Mouse (Mus musculus): Measurements from ENCODE around the gene Tssk3. TPM values are rescaled to one million over a fixed set of nuclear protein-coding genes. Genes with fewer than 3 reads are reported as not detected.
"Not testable (repeated sequence)": the region's sequence is repeated elsewhere in the genome, so short reads cannot be mapped to it uniquely, and the experiment has no call there.

Tssk3 gene
- total RNA-seq (2014; rRNA removed) (0.24 and 0.46 TPM in 2 replicates), polyA plus RNA-seq (2015; fragmentation: Nextera tagmentation; extraction: Ambion mirVana) (0.62 and 0.98 TPM in 2 replicates)

GRCm38 (mm10) chr4:129490972-129491880 is at the start of gene Tssk3, which contains the start of gene Fam229a:
Gene Tssk3 (minus strand): TSS chr4:129491022.
Gene Fam229a (plus strand): TSS chr4:129491190.
- WGBS, result 4% methylated on average over 70 of the region's 70 CpGs
- Histone ChIP-seq H3K4me2 (ENCODE audit: low read depth) (peak within 1 kb of the TSS; percentile 57), H3K27ac (ENCODE audit: low read depth, low read length) (no peak within 1 kb of the TSS), H3K9ac (peak within 1 kb of the TSS; percentile 36), H3K9me3 (ENCODE audit: low read length) (no peaks in the 10 kb centered on the region), H3K36me3 (ENCODE audit: insufficient read depth) (peaks cover 30% of the 10 kb centered on the region), H3K4me3 (ENCODE audit: low read depth, low read length) (peak within 1 kb of the TSS; percentile 30), H3K4me1 (ENCODE audit: insufficient read depth) (peaks cover 9% of the 10 kb centered on the region; the same call in 1 of the 2 replicates), H3K27me3 (ENCODE audit: insufficient read depth, low read length) (no peaks in the 10 kb centered on the region)
- peak; percentile 64 for DNase-seq
- peak; percentile 50 for TF ChIP-seq CTCF (IDR thresholded peaks at IDR 0.05; ENCODE audit: low read depth)
- peak; percentile 21; the same call in 1 of the 2 replicates for ATAC-seq

GRCm38 (mm10) chr4:129540012-129540411 is 49.2 kb upstream of the Tssk3 start:
- whole genome bisulfite sequencing, result 86% methylated on average over 6 of the region's 6 CpGs
- Histone ChIP-seq H3K27me3 (ENCODE audit: insufficient read depth, low read length) (no peaks in the 10 kb centered on the region), H3K36me3 (ENCODE audit: insufficient read depth) (no peaks in the 10 kb centered on the region), H3K4me2 (ENCODE audit: low read depth) (no peak overlapping the region), H3K4me3 (ENCODE audit: low read depth, low read length) (no peak overlapping the region), H3K9ac (no peak overlapping the region), H3K4me1 (ENCODE audit: insufficient read depth) (peaks cover 9% of the 10 kb centered on the region; the same call in 1 of the 2 replicates), H3K27ac (ENCODE audit: low read depth, low read length) (no peak overlapping the region), H3K9me3 (ENCODE audit: low read length) (no peaks in the 10 kb centered on the region)
- peak; percentile 40 for TF ChIP-seq CTCF (IDR thresholded peaks at IDR 0.05; ENCODE audit: low read depth)
- no peak for ATAC-seq
- no peak for DNase-seq

- 95% methylated on average over 5 of the region's 6 CpGs for WGBS
- not testable (repeated sequence) for ATAC-seq; H3K9me3 ChIP-seq (ENCODE audit: low read length); H3K27ac ChIP-seq (ENCODE audit: low read depth, low read length); H3K4me2 ChIP-seq (ENCODE audit: low read depth); H3K4me1 ChIP-seq (ENCODE audit: insufficient read depth); DNase-seq; H3K9ac ChIP-seq; H3K4me3 ChIP-seq (ENCODE audit: low read depth, low read length); H3K27me3 ChIP-seq (ENCODE audit: insufficient read depth, low read length)
- peaks cover 42% of the 10 kb centered on the region for H3K36me3 ChIP-seq (ENCODE audit: insufficient read depth)
These were observed 38.1 kb upstream of the Tssk3 start for GRCm38 (mm10) chr4:129528901-129529300.

GRCm38 (mm10) chr4:129525889-129526288 is 35.1 kb upstream of the Tssk3 start:
- H3K9me3 ChIP-seq (ENCODE audit: low read length), result no peaks in the 10 kb centered on the region

GRCm38 (mm10) chr4:129525338-129525737 is 34.5 kb upstream of the Tssk3 start:
- WGBS, result 88% methylated on average over 5 of the region's 5 CpGs
- no peak overlapping the region for H3K4me2 ChIP-seq (ENCODE audit: low read depth)
- no peak overlapping the region for H3K27ac ChIP-seq (ENCODE audit: low read depth, low read length)
- H3K27me3 ChIP-seq (ENCODE audit: insufficient read depth, low read length), result no peaks in the 10 kb centered on the region
- no peak overlapping the region for H3K4me3 ChIP-seq (ENCODE audit: low read depth, low read length)
- no peak for TF ChIP-seq CTCF (IDR thresholded peaks at IDR 0.05; ENCODE audit: low read depth)
- peaks cover 53% of the 10 kb centered on the region for H3K36me3 ChIP-seq (ENCODE audit: insufficient read depth)
- no peaks in the 10 kb centered on the region for H3K9me3 ChIP-seq (ENCODE audit: low read length)
- no peaks in the 10 kb centered on the region for H3K4me1 ChIP-seq (ENCODE audit: insufficient read depth)
- no peak overlapping the region for H3K9ac ChIP-seq
- no peak for DNase-seq
- ATAC-seq, result no peak

More at GRCm38 (mm10) chr4:129525889-129526288, 35.1 kb upstream of the Tssk3 start:
- 87% methylated on average over 3 of the region's 3 CpGs for WGBS
- H3K27me3 ChIP-seq (ENCODE audit: insufficient read depth, low read length), result no peaks in the 10 kb centered on the region
- H3K4me1 ChIP-seq (ENCODE audit: insufficient read depth), result no peaks in the 10 kb centered on the region
- no peak overlapping the region for H3K27ac ChIP-seq (ENCODE audit: low read depth, low read length)
- H3K9ac ChIP-seq, result no peak overlapping the region
- no peak for TF ChIP-seq CTCF (IDR thresholded peaks at IDR 0.05; ENCODE audit: low read depth)
- no peak for ATAC-seq
- no peak for DNase-seq
- no peak overlapping the region for H3K4me2 ChIP-seq (ENCODE audit: low read depth)
- H3K36me3 ChIP-seq (ENCODE audit: insufficient read depth), result peaks cover 55% of the 10 kb centered on the region
- no peak overlapping the region for H3K4me3 ChIP-seq (ENCODE audit: low read depth, low read length)

GRCm38 (mm10) chr4:129518519-129518918 is 27.7 kb upstream of the Tssk3 start:
- Histone ChIP-seq H3K36me3 (ENCODE audit: insufficient read depth) (peaks cover 46% of the 10 kb centered on the region), H3K4me2 (ENCODE audit: low read depth) (no peak overlapping the region), H3K4me3 (ENCODE audit: low read depth, low read length) (no peak overlapping the region), H3K27ac (ENCODE audit: low read depth, low read length) (no peak overlapping the region), H3K27me3 (ENCODE audit: insufficient read depth, low read length) (no peaks in the 10 kb centered on the region), H3K9me3 (ENCODE audit: low read length) (no peaks in the 10 kb centered on the region), H3K4me1 (ENCODE audit: insufficient read depth) (no peaks in the 10 kb centered on the region), H3K9ac (no peak overlapping the region)
- ATAC-seq (no peak), DNase-seq (no peak)
- TF ChIP-seq CTCF (IDR thresholded peaks at IDR 0.05; ENCODE audit: low read depth), result no peak
- WGBS, result 95% methylated on average over 8 of the region's 8 CpGs

GRCm38 (mm10) chr4:129516925-129517324 is 26.1 kb upstream of the Tssk3 start:
- no peaks in the 10 kb centered on the region for H3K4me1 ChIP-seq (ENCODE audit: insufficient read depth)
- ATAC-seq (no peak), DNase-seq (no peak)
- H3K27ac ChIP-seq (ENCODE audit: low read depth, low read length), result no peak overlapping the region
- no peak overlapping the region for H3K4me2 ChIP-seq (ENCODE audit: low read depth)
- no peaks in the 10 kb centered on the region for H3K9me3 ChIP-seq (ENCODE audit: low read length)
- WGBS, result 62% methylated on average over 2 of the region's 2 CpGs
- no peak overlapping the region for H3K9ac ChIP-seq
- TF ChIP-seq CTCF (IDR thresholded peaks at IDR 0.05; ENCODE audit: low read depth), result no peak
- peaks cover 35% of the 10 kb centered on the region for H3K36me3 ChIP-seq (ENCODE audit: insufficient read depth)
- no peaks in the 10 kb centered on the region for H3K27me3 ChIP-seq (ENCODE audit: insufficient read depth, low read length)
- no peak overlapping the region for H3K4me3 ChIP-seq (ENCODE audit: low read depth, low read length)
